Mouse (Mus musculus) kidney, postnatal 25 days (tissue): ENCODE results near the gene Sell.
"Not testable (repeated sequence)": the region's sequence is repeated elsewhere in the genome, so short reads cannot be mapped to it uniquely, and the experiment has no call there.

ENCODE experiments used
- DNase-seq, 2 experiments: peaks; one replicate each; pipeline ENCODE4 v3.0.0; 2021; ENCODE audit warnings: mixed read lengths in 2 of 2

Sell gene

GRCm38 (mm10) chr1:164061925-164062324, at the start of gene Sell:
TSS of gene Sell (plus strand) at chr1:164061982.
- DNase-seq = no peak

GRCm38 (mm10) chr1:164014616-164015015, 47.2 kb upstream of the Sell start:
- DNase-seq = no peak

GRCm38 (mm10) chr1:164018221-164018896, 43.4 kb upstream of the Sell start:
- no peak for DNase-seq

GRCm38 (mm10) chr1:164019789-164020188, 42.0 kb upstream of the Sell start:
- no peak for DNase-seq

GRCm38 (mm10) chr1:164020746-164021145, 41.0 kb upstream of the Sell start:
- not testable (repeated sequence) for DNase-seq

- DNase-seq = not testable (repeated sequence)
These were observed 39.7 kb upstream of the Sell start for GRCm38 (mm10) chr1:164022106-164022505.

- no peak for DNase-seq
These were observed 36.1 kb upstream of the Sell start for GRCm38 (mm10) chr1:164025685-164026084.

- DNase-seq = peak in 1 of 2 experiments; percentile 62
These were observed 34.4 kb upstream of the Sell start for GRCm38 (mm10) chr1:164027416-164027815.

GRCm38 (mm10) chr1:164040385-164041135, 21.2 kb upstream of the Sell start:
- no peak for DNase-seq

- DNase-seq = peak; percentile 57 to 74
These were observed 18.2 kb upstream of the Sell start for GRCm38 (mm10) chr1:164043549-164043948.

- no peak for DNase-seq
These were observed 13.8 kb upstream of the Sell start, which contains the start of gene Sele for GRCm38 (mm10) chr1:164047934-164048333. TSS of gene Sele (plus strand) at chr1:164048234.

GRCm38 (mm10) chr1:164053561-164053960, 8.2 kb upstream of the Sell start:
- no peak for DNase-seq

GRCm38 (mm10) chr1:164054800-164055199, 7.0 kb upstream of the Sell start:
- no peak for DNase-seq

GRCm38 (mm10) chr1:164060071-164060470, 1.7 kb upstream of the Sell start:
- DNase-seq = no peak

- DNase-seq = peak in 1 of 2 experiments; percentile 8
These were observed 504 bp upstream of the Sell start for GRCm38 (mm10) chr1:164061278-164061677.

GRCm38 (mm10) chr1:164062856-164063255, 1.1 kb downstream of the Sell start:
- no peak for DNase-seq

- DNase-seq = no peak
These were observed 2.0 kb downstream of the Sell start for GRCm38 (mm10) chr1:164063745-164064144.

- no peak for DNase-seq
These were observed 7.5 kb downstream of the Sell start for GRCm38 (mm10) chr1:164069261-164069660.

- no peak for DNase-seq
These were observed 8.7 kb downstream of the Sell start for GRCm38 (mm10) chr1:164070461-164070860.

GRCm38 (mm10) chr1:164071111-164071510, 9.3 kb downstream of the Sell start:
- DNase-seq = no peak

GRCm38 (mm10) chr1:164072001-164072400, 10.2 kb downstream of the Sell start:
- no peak for DNase-seq

- DNase-seq = no peak
These were observed 11.3 kb downstream of the Sell start for GRCm38 (mm10) chr1:164073091-164073490.

GRCm38 (mm10) chr1:164073803-164074202, 12.0 kb downstream of the Sell start:
- no peak for DNase-seq

- no peak for DNase-seq
These were observed 12.9 kb downstream of the Sell start for GRCm38 (mm10) chr1:164074606-164075140.
